Mouse (Mus musculus): ENCODE results near the gene Gm20425. TPM values are rescaled to one million over a fixed set of nuclear protein-coding genes. Genes with fewer than 3 reads are reported as not detected.

The Gm20425 gene
- polyA plus RNA-seq, 1 experiment from 2014 or later = 1.9 TPM

- no peak for ATAC-seq (replicated peaks; ENCODE audit: low FRiP score, low read depth)
- no peak overlapping the region for H3K4me3 ChIP-seq (replicated peaks; ENCODE audit: low read depth, low read length)
- DNase-seq (ENCODE audit: low spot score) = no peak
- no peaks in the 10 kb centered on the region for H3K27me3 ChIP-seq (ENCODE audit: insufficient read depth, low read length)
- no peak overlapping the region for H3K27ac ChIP-seq
- no peaks in the 10 kb centered on the region for H3K4me1 ChIP-seq (replicated peaks; ENCODE audit: insufficient read depth, low read length)
- no peak overlapping the region for H3K9ac ChIP-seq (ENCODE audit: low read depth, low read length)
- no peak for TF ChIP-seq CTCF (IDR thresholded peaks at IDR 0.05; ENCODE audit: low read depth)
- H3K4me2 ChIP-seq (ENCODE audit: low read length) = no peak overlapping the region
- H3K9me3 ChIP-seq (replicated peaks; ENCODE audit: low read length) = no peaks in the 10 kb centered on the region
- WGBS = 85% methylated on average over 5 of the region's 5 CpGs
- H3K36me3 ChIP-seq (ENCODE audit: insufficient read depth, low read length) = no peaks in the 10 kb centered on the region
These were observed 22.8 kb upstream of the Gm20425 start for GRCm38 (mm10) chr9:103252906-103253305.

GRCm38 (mm10) chr9:103248618-103249017 is 18.5 kb upstream of the Gm20425 start:
- no peaks in the 10 kb centered on the region for H3K4me1 ChIP-seq (replicated peaks; ENCODE audit: insufficient read depth, low read length)
- H3K27me3 ChIP-seq (ENCODE audit: insufficient read depth, low read length) = no peaks in the 10 kb centered on the region
- H3K4me2 ChIP-seq (ENCODE audit: low read length) = no peak overlapping the region
- no peak overlapping the region for H3K4me3 ChIP-seq (replicated peaks; ENCODE audit: low read depth, low read length)
- no peaks in the 10 kb centered on the region for H3K36me3 ChIP-seq (ENCODE audit: insufficient read depth, low read length)
- TF ChIP-seq CTCF (IDR thresholded peaks at IDR 0.05; ENCODE audit: low read depth) = no peak
- ATAC-seq (replicated peaks; ENCODE audit: low FRiP score, low read depth) (no peak), DNase-seq (ENCODE audit: low spot score) (no peak)
- H3K9me3 ChIP-seq (replicated peaks; ENCODE audit: low read length) = no peaks in the 10 kb centered on the region
- 41% methylated on average over 4 of the region's 4 CpGs for whole genome bisulfite sequencing
- H3K9ac ChIP-seq (ENCODE audit: low read depth, low read length) = no peak overlapping the region
- no peak overlapping the region for H3K27ac ChIP-seq

DNA sequence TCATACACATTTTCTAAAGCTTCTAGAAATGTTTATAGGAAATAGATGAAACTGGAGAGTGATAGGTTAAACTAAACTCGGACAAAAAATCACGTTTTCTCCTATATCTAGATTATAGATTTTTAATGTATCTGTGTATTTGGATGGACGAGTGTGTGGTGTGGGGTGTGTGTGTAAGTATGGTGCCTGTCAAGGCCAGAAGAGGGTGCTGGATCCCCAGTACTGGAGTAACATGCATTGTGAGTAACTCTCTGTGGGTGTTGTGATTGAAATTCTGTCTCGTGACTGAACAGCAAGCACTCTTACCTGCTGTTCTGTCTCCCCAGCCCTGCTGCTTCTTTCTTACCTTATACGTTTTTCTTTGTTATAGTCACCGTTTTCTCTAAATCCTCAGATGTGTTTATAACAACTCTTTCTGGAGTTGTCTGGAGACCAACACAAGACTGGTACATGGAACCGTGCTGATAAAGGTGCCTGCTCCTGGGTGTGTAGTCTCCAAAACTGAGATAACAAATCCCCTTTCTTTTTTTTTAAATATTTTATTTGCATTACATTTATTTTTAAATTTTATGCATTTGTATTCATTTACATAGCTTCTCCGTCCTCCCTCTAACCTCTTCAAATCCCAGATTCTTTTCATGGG is 16.5 kb upstream of the Gm20425 start:
- Histone ChIP-seq H3K4me2 (ENCODE audit: low read length) (no peak overlapping the region), H3K9me3 (replicated peaks; ENCODE audit: low read length) (no peaks in the 10 kb centered on the region), H3K27ac (no peak overlapping the region), H3K36me3 (ENCODE audit: insufficient read depth, low read length) (no peaks in the 10 kb centered on the region), H3K9ac (ENCODE audit: low read depth, low read length) (no peak overlapping the region), H3K27me3 (ENCODE audit: insufficient read depth, low read length) (no peaks in the 10 kb centered on the region), H3K4me1 (replicated peaks; ENCODE audit: insufficient read depth, low read length) (no peaks in the 10 kb centered on the region), H3K4me3 (replicated peaks; ENCODE audit: low read depth, low read length) (no peak overlapping the region)
- no peak for TF ChIP-seq CTCF (IDR thresholded peaks at IDR 0.05; ENCODE audit: low read depth)
- no peak for ATAC-seq (replicated peaks; ENCODE audit: low FRiP score, low read depth)
- no peak for DNase-seq (ENCODE audit: low spot score)
- WGBS = 87% methylated on average over 8 of the region's 8 CpGs

DNA sequence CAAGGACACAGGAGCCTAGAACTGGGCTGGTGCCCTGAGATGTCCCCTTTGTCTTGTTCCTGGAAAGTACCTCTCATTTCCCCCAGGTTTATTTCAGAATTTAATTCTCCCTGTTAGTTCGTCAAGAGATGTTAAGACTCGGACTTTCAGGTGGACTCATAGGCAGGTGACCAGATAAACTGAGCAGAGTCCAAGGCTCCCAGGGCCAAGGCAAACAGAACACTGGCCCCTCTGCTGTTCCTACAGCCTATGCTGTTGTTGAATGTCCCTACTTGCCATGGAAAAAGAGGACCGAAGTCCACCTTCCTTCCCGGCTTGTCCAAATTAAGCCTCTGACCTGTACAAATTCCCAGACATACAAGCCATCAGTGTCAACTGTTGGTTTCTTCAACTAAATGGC is 13.5 kb upstream of the Gm20425 start:
- Histone ChIP-seq H3K27me3 (ENCODE audit: insufficient read depth, low read length) (no peaks in the 10 kb centered on the region), H3K27ac (no peak overlapping the region), H3K4me1 (replicated peaks; ENCODE audit: insufficient read depth, low read length) (no peaks in the 10 kb centered on the region), H3K36me3 (ENCODE audit: insufficient read depth, low read length) (no peaks in the 10 kb centered on the region), H3K9me3 (replicated peaks; ENCODE audit: low read length) (no peaks in the 10 kb centered on the region), H3K4me2 (ENCODE audit: low read length) (no peak overlapping the region), H3K9ac (ENCODE audit: low read depth, low read length) (no peak overlapping the region), H3K4me3 (replicated peaks; ENCODE audit: low read depth, low read length) (no peak overlapping the region)
- ATAC-seq (replicated peaks; ENCODE audit: low FRiP score, low read depth) (no peak), DNase-seq (ENCODE audit: low spot score) (no peak)
- 82% methylated on average over 4 of the region's 4 CpGs for WGBS
- TF ChIP-seq CTCF (IDR thresholded peaks at IDR 0.05; ENCODE audit: low read depth) = no peak

DNA sequence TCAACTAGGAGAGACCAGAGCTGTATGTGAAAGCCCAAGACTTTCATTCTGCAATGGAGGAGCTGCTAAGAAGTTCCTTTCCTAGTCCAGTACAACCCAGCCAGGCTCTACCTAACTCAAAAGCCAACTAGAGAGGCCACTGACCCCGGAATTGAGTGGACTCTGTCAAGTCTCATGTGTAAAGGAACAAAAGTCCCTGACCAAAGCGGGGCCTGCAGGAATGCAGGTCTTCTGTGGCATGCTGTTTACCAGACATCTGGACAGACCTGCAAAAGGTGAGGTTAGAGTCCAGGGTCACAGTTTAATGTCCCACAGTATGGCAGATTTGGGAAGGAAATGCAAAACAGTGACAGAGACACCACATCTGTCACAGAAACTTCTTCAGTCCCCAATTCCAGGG is 11.1 kb upstream of the Gm20425 start:
- Histone ChIP-seq H3K36me3 (ENCODE audit: insufficient read depth, low read length) (no peaks in the 10 kb centered on the region), H3K4me3 (replicated peaks; ENCODE audit: low read depth, low read length) (no peak overlapping the region), H3K27ac (no peak overlapping the region), H3K9ac (ENCODE audit: low read depth, low read length) (no peak overlapping the region), H3K27me3 (ENCODE audit: insufficient read depth, low read length) (no peaks in the 10 kb centered on the region), H3K9me3 (replicated peaks; ENCODE audit: low read length) (no peaks in the 10 kb centered on the region), H3K4me1 (replicated peaks; ENCODE audit: insufficient read depth, low read length) (no peaks in the 10 kb centered on the region), H3K4me2 (ENCODE audit: low read length) (no peak overlapping the region)
- WGBS = 87% methylated on average over 2 of the region's 2 CpGs
- DNase-seq (ENCODE audit: low spot score) (no peak), ATAC-seq (replicated peaks; ENCODE audit: low FRiP score, low read depth) (no peak)
- no peak for TF ChIP-seq CTCF (IDR thresholded peaks at IDR 0.05; ENCODE audit: low read depth)

DNA sequence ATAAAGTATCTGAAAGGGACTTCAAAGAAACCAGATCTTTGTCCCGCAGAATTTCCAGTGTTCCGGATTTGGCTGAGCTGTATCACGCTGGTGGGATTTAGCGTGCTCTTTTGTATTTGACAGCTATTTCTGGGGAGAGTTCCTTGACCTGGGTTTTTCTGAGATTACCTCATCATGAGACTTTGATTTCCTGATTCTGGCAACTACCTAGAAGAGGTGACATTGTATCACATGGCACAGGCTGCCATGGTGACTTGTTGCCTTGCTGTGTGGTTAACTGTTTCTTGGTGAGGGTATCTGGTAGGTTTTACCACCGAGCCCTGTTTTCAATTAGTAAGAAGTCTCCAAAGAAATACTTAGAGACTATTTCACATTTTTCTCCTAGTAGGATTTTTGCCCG is 9.4 kb upstream of the Gm20425 start:
- H3K36me3 ChIP-seq (ENCODE audit: insufficient read depth, low read length) = no peaks in the 10 kb centered on the region
- no peak overlapping the region for H3K27ac ChIP-seq
- no peak overlapping the region for H3K4me2 ChIP-seq (ENCODE audit: low read length)
- no peaks in the 10 kb centered on the region for H3K27me3 ChIP-seq (ENCODE audit: insufficient read depth, low read length)
- 92% methylated on average over 6 of the region's 6 CpGs for WGBS
- TF ChIP-seq CTCF (IDR thresholded peaks at IDR 0.05; ENCODE audit: low read depth) = no peak
- DNase-seq (ENCODE audit: low spot score) (no peak), ATAC-seq (replicated peaks; ENCODE audit: low FRiP score, low read depth) (no peak)
- no peaks in the 10 kb centered on the region for H3K4me1 ChIP-seq (replicated peaks; ENCODE audit: insufficient read depth, low read length)
- H3K9ac ChIP-seq (ENCODE audit: low read depth, low read length) = no peak overlapping the region
- H3K9me3 ChIP-seq (replicated peaks; ENCODE audit: low read length) = no peaks in the 10 kb centered on the region
- H3K4me3 ChIP-seq (replicated peaks; ENCODE audit: low read depth, low read length) = no peak overlapping the region

Measured in kidney, postnatal 0 days (tissue).